Mouse (Mus musculus): ENCODE measurements around the gene Tceal5. TPM values are rescaled to one million over a fixed set of nuclear protein-coding genes. Genes with fewer than 3 reads are reported as not detected.
"Not testable (repeated sequence)": the region's sequence is repeated elsewhere in the genome, so short reads cannot be mapped to it uniquely, and the experiment has no call there.

The Tceal5 gene
- polyA plus RNA-seq, 1 experiment = 134 TPM

- peak; percentile 33 to 37 for DNase-seq
- H3K27ac ChIP-seq (ENCODE audit: insufficient read depth, low read length) = no peak overlapping the region
- peak; percentile 34; the same call in 1 of the 2 replicates for TF ChIP-seq CTCF (IDR thresholded peaks at IDR 0.05; ENCODE audit: borderline replicate concordance, insufficient read depth, low read depth, low read length)
- no peak for TF ChIP-seq POLR2A (IDR thresholded peaks at IDR 0.05; ENCODE audit: borderline replicate concordance, insufficient read depth, low read length)
- no peaks in the 10 kb centered on the region for H3K27me3 ChIP-seq (ENCODE audit: control insufficient read depth, insufficient read depth, low read length)
- no peak overlapping the region for H3K4me3 ChIP-seq (replicated peaks; ENCODE audit: insufficient read depth, low read depth, low read length)
- 10% methylated on average over 3 of the region's 3 CpGs for WGBS
- no peaks in the 10 kb centered on the region for H3K4me1 ChIP-seq (ENCODE audit: control insufficient read depth, insufficient read depth, low read length)
Observed at GRCm38 (mm10) chrX:136238118-136238517, 34.4 kb upstream of the Tceal5 start.

DNA sequence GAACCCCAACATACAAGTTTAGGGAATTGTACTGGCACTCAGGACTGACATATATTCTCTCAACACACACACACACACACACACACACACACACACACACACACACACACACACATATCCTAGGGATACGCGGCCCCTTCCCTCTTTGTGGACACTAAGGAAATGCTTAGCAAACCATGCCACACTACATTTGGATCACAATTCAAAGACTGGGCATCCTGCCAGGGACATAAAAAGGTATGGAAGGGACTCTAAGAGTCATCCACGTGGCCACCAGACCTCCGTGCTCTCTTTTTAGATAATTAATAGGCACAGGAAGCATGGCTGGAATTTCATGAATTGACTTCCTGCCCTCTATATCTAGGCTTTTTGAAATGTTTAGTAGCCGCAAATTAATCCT is 24.1 kb upstream of the Tceal5 start:
- 46% methylated on average over 5 of the region's 5 CpGs for WGBS

DNA sequence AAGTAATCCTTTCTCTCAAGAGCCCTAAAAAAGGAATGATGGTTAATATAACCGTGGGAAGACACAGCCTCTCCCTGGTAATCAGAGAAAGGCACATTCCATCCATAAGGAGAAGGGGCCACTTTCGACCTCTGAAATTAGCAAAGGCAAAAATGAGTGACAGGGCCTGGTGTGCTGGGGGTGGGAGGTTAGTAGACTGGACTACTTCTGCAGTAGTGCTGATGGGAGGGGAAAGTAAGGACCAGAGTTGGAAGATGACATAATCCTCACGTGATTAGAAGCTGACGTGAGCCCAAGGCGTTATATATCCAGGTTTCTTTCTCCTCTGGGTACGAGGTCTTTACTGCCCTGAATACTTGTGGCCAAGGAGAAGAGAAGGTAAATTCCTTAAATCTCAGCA is 20.0 kb upstream of the Tceal5 start:
- Histone ChIP-seq H3K27ac (ENCODE audit: insufficient read depth, low read length) (no peak overlapping the region), H3K4me3 (replicated peaks; ENCODE audit: insufficient read depth, low read depth, low read length) (no peak overlapping the region), H3K4me1 (ENCODE audit: control insufficient read depth, insufficient read depth, low read length) (no peaks in the 10 kb centered on the region), H3K27me3 (ENCODE audit: control insufficient read depth, insufficient read depth, low read length) (no peaks in the 10 kb centered on the region)
- no peak for TF ChIP-seq CTCF (IDR thresholded peaks at IDR 0.05; ENCODE audit: borderline replicate concordance, insufficient read depth, low read depth, low read length)
- TF ChIP-seq POLR2A (IDR thresholded peaks at IDR 0.05; ENCODE audit: borderline replicate concordance, insufficient read depth, low read length) = no peak
- no peak for DNase-seq
- WGBS = 65% methylated on average over 6 of the region's 6 CpGs

More for the DNA sequence above, 24.1 kb upstream of the Tceal5 start:
- H3K4me3 ChIP-seq (replicated peaks; ENCODE audit: insufficient read depth, low read depth, low read length) = no peak overlapping the region
- no peak for TF ChIP-seq POLR2A (IDR thresholded peaks at IDR 0.05; ENCODE audit: borderline replicate concordance, insufficient read depth, low read length)
- no peak for TF ChIP-seq CTCF (IDR thresholded peaks at IDR 0.05; ENCODE audit: borderline replicate concordance, insufficient read depth, low read depth, low read length)
- no peak overlapping the region for H3K27ac ChIP-seq (ENCODE audit: insufficient read depth, low read length)
- no peaks in the 10 kb centered on the region for H3K4me1 ChIP-seq (ENCODE audit: control insufficient read depth, insufficient read depth, low read length)
- no peak for DNase-seq
- H3K27me3 ChIP-seq (ENCODE audit: control insufficient read depth, insufficient read depth, low read length) = no peaks in the 10 kb centered on the region

- no peak for DNase-seq
- H3K27me3 ChIP-seq (ENCODE audit: control insufficient read depth, insufficient read depth, low read length) = no peaks in the 10 kb centered on the region
- TF ChIP-seq POLR2A (IDR thresholded peaks at IDR 0.05; ENCODE audit: borderline replicate concordance, insufficient read depth, low read length) (no peak), CTCF (IDR thresholded peaks at IDR 0.05; ENCODE audit: borderline replicate concordance, insufficient read depth, low read depth, low read length) (no peak)
- WGBS = 31% methylated on average over 1 of the region's 1 CpGs
- H3K27ac ChIP-seq (ENCODE audit: insufficient read depth, low read length) = no peak overlapping the region
- no peaks in the 10 kb centered on the region for H3K4me1 ChIP-seq (ENCODE audit: control insufficient read depth, insufficient read depth, low read length)
- H3K4me3 ChIP-seq (replicated peaks; ENCODE audit: insufficient read depth, low read depth, low read length) = no peak overlapping the region
Observed at GRCm38 (mm10) chrX:136216303-136216702, 12.6 kb upstream of the Tceal5 start.

DNA sequence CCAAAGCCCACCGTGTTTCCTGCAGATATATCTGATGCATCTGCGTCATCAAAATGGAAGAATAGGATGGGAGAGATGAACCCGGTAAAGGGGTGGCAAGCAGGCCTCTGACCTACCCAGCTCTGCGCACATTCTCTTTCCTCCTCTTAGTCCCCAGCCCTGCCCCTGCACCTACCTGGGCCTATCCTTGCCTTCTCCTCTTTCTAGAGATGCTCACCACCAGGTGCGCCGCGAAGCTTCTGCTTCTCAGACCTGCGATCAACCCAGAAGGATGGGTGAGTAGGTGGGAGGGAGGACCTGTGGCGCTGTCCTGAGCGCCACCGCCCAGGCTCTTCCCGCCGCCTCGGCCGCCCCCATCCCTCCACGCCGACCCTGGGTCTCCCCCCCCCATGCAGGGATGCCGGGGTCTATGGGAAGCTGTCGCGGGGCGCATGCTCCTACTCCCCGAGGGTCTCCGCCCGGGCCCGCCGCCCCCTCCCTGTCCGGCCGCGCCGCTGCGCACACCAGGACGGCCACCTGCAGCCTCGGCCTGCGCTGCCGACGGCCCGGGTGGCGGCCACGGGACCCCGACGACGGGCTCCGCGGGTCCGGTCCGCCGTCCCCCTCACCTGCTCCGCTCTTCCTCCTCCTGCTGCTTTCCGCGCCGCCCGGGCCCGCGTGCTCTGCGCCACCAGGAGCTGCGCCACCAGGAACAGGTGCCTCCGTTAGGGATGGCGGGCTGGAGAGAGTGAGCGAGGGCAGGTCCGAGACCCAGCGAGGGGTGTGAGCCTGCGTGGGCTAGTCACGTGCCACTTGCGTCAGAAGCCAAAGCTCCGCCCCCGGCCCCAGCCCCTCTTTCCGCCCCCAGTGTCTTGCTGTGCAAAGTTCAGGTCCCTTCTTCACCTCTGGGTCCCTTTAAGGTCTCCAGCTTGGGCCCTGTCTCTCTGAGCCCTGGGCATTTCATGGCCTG is 11.3 kb upstream of the Tceal5 start, which contains the start of the genes Tceal7 and Bex1:
Gene Tceal7 (plus strand): TSS at position 51 of the 949 bp plus-strand sequence.
Gene Bex1 (minus strand): TSS at position 785 of the 949 bp plus-strand sequence.
- DNase-seq = peak; percentile 12 to 38
- not testable (repeated sequence) for H3K27ac ChIP-seq (ENCODE audit: insufficient read depth, low read length); H3K4me1 ChIP-seq (ENCODE audit: control insufficient read depth, insufficient read depth, low read length); H3K27me3 ChIP-seq (ENCODE audit: control insufficient read depth, insufficient read depth, low read length)
- WGBS = 12% methylated on average over 10 of the region's 67 CpGs
- peak within 1 kb of the TSS; percentile 73 for H3K4me3 ChIP-seq (replicated peaks; ENCODE audit: insufficient read depth, low read depth, low read length)

- Histone ChIP-seq H3K27ac (ENCODE audit: insufficient read depth, low read length) (no peak overlapping the region), H3K27me3 (ENCODE audit: control insufficient read depth, insufficient read depth, low read length) (no peaks in the 10 kb centered on the region), H3K4me1 (ENCODE audit: control insufficient read depth, insufficient read depth, low read length) (no peaks in the 10 kb centered on the region), H3K4me3 (replicated peaks; ENCODE audit: insufficient read depth, low read depth, low read length) (no peak overlapping the region)
- TF ChIP-seq POLR2A (IDR thresholded peaks at IDR 0.05; ENCODE audit: borderline replicate concordance, insufficient read depth, low read length) = no peak
- TF ChIP-seq CTCF (IDR thresholded peaks at IDR 0.05; ENCODE audit: borderline replicate concordance, insufficient read depth, low read depth, low read length) = no peak
- WGBS = 81% methylated on average over 2 of the region's 2 CpGs
- DNase-seq = no peak
Observed at GRCm38 (mm10) chrX:136213396-136213795, 9.7 kb upstream of the Tceal5 start.

DNA sequence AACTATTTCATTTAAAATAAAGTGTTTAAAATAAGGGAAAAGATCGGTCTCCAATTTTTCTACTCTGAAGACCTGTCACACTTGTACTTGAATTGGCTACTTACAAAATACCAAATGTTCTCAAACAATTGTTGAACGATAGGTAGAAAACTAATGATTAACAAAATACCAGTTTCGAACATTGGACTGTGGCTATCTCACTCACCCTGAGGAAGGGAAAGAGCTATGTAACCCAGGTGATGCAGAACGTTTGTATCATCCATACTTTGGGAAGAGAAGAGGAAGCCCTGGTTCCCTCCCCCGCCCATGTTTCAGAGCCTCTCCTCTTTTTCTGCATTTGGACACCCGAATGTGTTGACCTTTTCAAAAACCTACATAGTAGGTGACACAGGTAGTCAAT is 730 bp upstream of the Tceal5 start:
- H3K4me1 ChIP-seq (ENCODE audit: control insufficient read depth, insufficient read depth, low read length) = peaks cover 2% of the 10 kb centered on the region; the same call in 1 of the 2 replicates
- TF ChIP-seq POLR2A (IDR thresholded peaks at IDR 0.05; ENCODE audit: borderline replicate concordance, insufficient read depth, low read length) = no peak
- no peak for TF ChIP-seq CTCF (IDR thresholded peaks at IDR 0.05; ENCODE audit: borderline replicate concordance, insufficient read depth, low read depth, low read length)
- no peak overlapping the region for H3K27ac ChIP-seq (ENCODE audit: insufficient read depth, low read length)
- H3K27me3 ChIP-seq (ENCODE audit: control insufficient read depth, insufficient read depth, low read length) = no peaks in the 10 kb centered on the region
- no peak for DNase-seq
- H3K4me3 ChIP-seq (replicated peaks; ENCODE audit: insufficient read depth, low read depth, low read length) = no peak overlapping the region
- WGBS = 89% methylated on average over 6 of the region's 6 CpGs

GRCm38 (mm10) chrX:136203257-136203656 is 419 bp downstream of the Tceal5 start:
- H3K27me3 ChIP-seq (ENCODE audit: control insufficient read depth, insufficient read depth, low read length) = no peaks in the 10 kb centered on the region
- DNase-seq = no peak
- peak overlapping the region; percentile 96 for H3K4me3 ChIP-seq (replicated peaks; ENCODE audit: insufficient read depth, low read depth, low read length)
- peak overlapping the region; percentile 74 for H3K27ac ChIP-seq (ENCODE audit: insufficient read depth, low read length)
- TF ChIP-seq POLR2A (IDR thresholded peaks at IDR 0.05; ENCODE audit: borderline replicate concordance, insufficient read depth, low read length) (no peak), CTCF (IDR thresholded peaks at IDR 0.05; ENCODE audit: borderline replicate concordance, insufficient read depth, low read depth, low read length) (no peak)
- peaks cover 2% of the 10 kb centered on the region; the same call in 1 of the 2 replicates for H3K4me1 ChIP-seq (ENCODE audit: control insufficient read depth, insufficient read depth, low read length)
- WGBS = 10% methylated on average over 7 of the region's 7 CpGs
